Mouse (Mus musculus) MEL (cell line): ENCODE results near the gene Snrpd3. TPM values are rescaled to one million over a fixed set of nuclear protein-coding genes. Genes with fewer than 3 reads are reported as not detected.

Source experiments
- DNase-seq: peaks from one replicate; pipeline ENCODE4 v3.0.0; 2011; ENCODE audit warnings: low read depth, low spot score
- H3K27ac ChIP-seq: 2 replicates; pipeline ENCODE4 v1.5.1; 2012; ENCODE audit warnings: low read depth, mild to moderate bottlenecking, control low read depth, low read length, moderate library complexity; ENCODE audit not compliant: control insufficient read depth
- H3K27me3 ChIP-seq, 2 experiments: fragments of 150-350 bp in 1 of 2; sonication (generic) in 1 of 2; 2 replicates each; pipeline ENCODE4 v1.6.1; 2012; ENCODE audit warnings: low read length in 2 of 2, mild to moderate bottlenecking in 2 of 2, improper control_type of control experiment in 1 of 2, moderate library complexity in 1 of 2; ENCODE audit not compliant: insufficient read depth in 2 of 2, control insufficient read depth in 1 of 2
- H3K36me3 ChIP-seq, 2 experiments: 2 replicates each; pipeline ENCODE4 v1.6.1; 2012 to 2014; ENCODE audit warnings: low read length in 2 of 2, improper control_type of control experiment in 1 of 2, inconsistent platforms in 1 of 2, mild to moderate bottlenecking in 1 of 2; ENCODE audit not compliant: insufficient read depth in 2 of 2, control insufficient read depth in 1 of 2
- H3K4me1 ChIP-seq, 2 experiments: fragments of 150-350 bp in 1 of 2; sonication (generic) in 1 of 2; 2 replicates each; pipeline ENCODE4 v1.6.1; 2012; ENCODE audit warnings: low read length in 2 of 2, improper control_type of control experiment in 1 of 2, mild to moderate bottlenecking in 1 of 2; ENCODE audit not compliant: insufficient read depth in 2 of 2, control insufficient read depth in 1 of 2
- H3K4me3 ChIP-seq, 2 experiments: fragments of 150-350 bp in 1 of 2; sonication (generic) in 1 of 2; 2 replicates each; pipeline ENCODE4 v1.5.1; 2012; ENCODE audit warnings: low read depth in 2 of 2, low read length in 2 of 2, mild to moderate bottlenecking in 2 of 2, moderate library complexity in 2 of 2, control low read depth in 1 of 2, improper control_type of control experiment in 1 of 2; ENCODE audit not compliant: control insufficient read depth in 1 of 2, insufficient read depth in 1 of 2
- H3K79me2 ChIP-seq: 2 replicates; pipeline ENCODE4 v1.6.1; 2012; ENCODE audit warnings: mild to moderate bottlenecking, low read length, moderate library complexity; ENCODE audit not compliant: control insufficient read depth, poor library complexity, insufficient read depth
- H3K9ac ChIP-seq: 2 replicates; pipeline ENCODE4 v1.6.1; 2012; ENCODE audit warnings: low read depth, mild to moderate bottlenecking, control low read depth, low read length, moderate library complexity; ENCODE audit not compliant: control insufficient read depth, poor library complexity, severe bottlenecking
- H3K9me3 ChIP-seq: fragments of 150-350 bp; sonication (generic); replicated peaks from 2 replicates; pipeline ENCODE4 v1.6.1; 2012; ENCODE audit warnings: mild to moderate bottlenecking, low read length, improper control_type of control experiment, moderate library complexity; ENCODE audit not compliant: insufficient read depth
- BHLHE40 ChIP-seq: IDR thresholded peaks from 2 replicates; pipeline ENCODE4 v1.6.1; 2012; ENCODE audit warnings: low read depth, mild to moderate bottlenecking, inconsistent platforms, low read length, improper control_type of control experiment, borderline replicate concordance
- CTCF ChIP-seq, 3 experiments: IDR thresholded peaks in 2 of 3; conservative IDR thresholded peaks in 1 of 3; 2 replicates each; pipeline ENCODE4 v1.5.1; 2011 to 2012; ENCODE audit warnings: low read length in 3 of 3, low read depth in 2 of 3, mild to moderate bottlenecking in 2 of 3, improper control_type of control experiment in 1 of 3, inconsistent platforms in 1 of 3, mixed read lengths in 1 of 3, moderate library complexity in 1 of 3; ENCODE audit not compliant: control insufficient read depth in 1 of 3, insufficient read depth in 1 of 3, poor library complexity in 1 of 3, severe bottlenecking in 1 of 3
- E2F4 ChIP-seq: IDR thresholded peaks from 2 replicates; pipeline ENCODE4 v1.6.1; 2011; ENCODE audit warnings: low read depth, low read length, improper control_type of control experiment, borderline replicate concordance
- ELF1 ChIP-seq: IDR thresholded peaks from 2 replicates; pipeline ENCODE4 v1.6.1; 2014; ENCODE audit warnings: low read depth, mild to moderate bottlenecking, inconsistent platforms, low read length, improper control_type of control experiment, moderate library complexity
- EP300 ChIP-seq, 2 experiments: IDR thresholded peaks; 2 replicates each; pipeline ENCODE4 v1.6.1; 2011; ENCODE audit warnings: improper control_type of control experiment in 2 of 2, low read length in 2 of 2, low read depth in 1 of 2, mild to moderate bottlenecking in 1 of 2
- ETS1 ChIP-seq: IDR thresholded peaks from 2 replicates; pipeline ENCODE4 v1.6.1; 2012; ENCODE audit warnings: low read depth, mild to moderate bottlenecking, inconsistent platforms, low read length, improper control_type of control experiment, moderate library complexity
- JUND ChIP-seq: IDR thresholded peaks from 2 replicates; pipeline ENCODE4 v1.6.1; 2011; ENCODE audit warnings: low read depth, mild to moderate bottlenecking, improper control_type of control experiment, low read length
- KAT2A ChIP-seq: conservative IDR thresholded peaks from 2 replicates; pipeline ENCODE4 v1.6.1; 2012; ENCODE audit warnings: low read depth, low read length, improper control_type of control experiment, inconsistent platforms
- MAFK ChIP-seq: IDR thresholded peaks from 2 replicates; pipeline ENCODE4 v1.6.1; 2011; ENCODE audit warnings: low read depth, mild to moderate bottlenecking, low read length, improper control_type of control experiment, borderline replicate concordance
- MAX ChIP-seq: IDR thresholded peaks from 2 replicates; pipeline ENCODE4 v1.6.1; 2011; ENCODE audit warnings: low read length, improper control_type of control experiment
- MAZ ChIP-seq: IDR thresholded peaks from 2 replicates; pipeline ENCODE4 v1.6.1; 2012; ENCODE audit warnings: low read depth, mild to moderate bottlenecking, inconsistent platforms, low read length, improper control_type of control experiment
- MEF2A ChIP-seq: IDR thresholded peaks from 2 replicates; pipeline ENCODE4 v1.6.1; 2014; ENCODE audit warnings: low read depth, mild to moderate bottlenecking, inconsistent platforms, low read length, improper control_type of control experiment; ENCODE audit not compliant: poor library complexity, insufficient replicate concordance, severe bottlenecking; ENCODE audit errors: extremely low read depth
- MYC ChIP-seq: IDR thresholded peaks from 2 replicates; pipeline ENCODE4 v1.6.1; 2011; ENCODE audit warnings: low read depth, mild to moderate bottlenecking, low read length, improper control_type of control experiment, moderate library complexity
- NRF1 ChIP-seq: IDR thresholded peaks from 2 replicates; pipeline ENCODE4 v1.6.1; 2014; ENCODE audit warnings: low read depth, mild to moderate bottlenecking, inconsistent platforms, low read length, improper control_type of control experiment, moderate library complexity; ENCODE audit not compliant: poor library complexity, insufficient read depth, severe bottlenecking
- POLR2A ChIP-seq, 2 experiments: IDR thresholded peaks; 2 replicates each; pipeline ENCODE4 v1.6.1; 2011 to 2012; ENCODE audit warnings: low read length in 2 of 2, mild to moderate bottlenecking in 2 of 2, control low read depth in 1 of 2, improper control_type of control experiment in 1 of 2, low read depth in 1 of 2, moderate library complexity in 1 of 2; ENCODE audit not compliant: control insufficient read depth in 1 of 2, insufficient read depth in 1 of 2, poor library complexity in 1 of 2
- POLR2AphosphoS2 ChIP-seq: IDR thresholded peaks from 2 replicates; pipeline ENCODE4 v1.6.1; 2011; ENCODE audit warnings: low read length, improper control_type of control experiment
- POLR2AphosphoS5 ChIP-seq: IDR thresholded peaks from 2 replicates; pipeline ENCODE4 v1.6.1; 2012; ENCODE audit warnings: low read depth, borderline replicate concordance, mild to moderate bottlenecking, inconsistent platforms, low read length, moderate library complexity, mixed read lengths
- RAD21 ChIP-seq: IDR thresholded peaks from 2 replicates; pipeline ENCODE4 v1.6.1; 2011; ENCODE audit warnings: mild to moderate bottlenecking, low read depth, low read length, improper control_type of control experiment
- SIN3A ChIP-seq: IDR thresholded peaks from 2 replicates; pipeline ENCODE4 v1.6.1; 2012; ENCODE audit warnings: low read length, improper control_type of control experiment, inconsistent platforms
- SMC3 ChIP-seq: IDR thresholded peaks from 2 replicates; pipeline ENCODE4 v1.6.1; 2011; ENCODE audit warnings: low read depth, low read length, improper control_type of control experiment
- TBP ChIP-seq: IDR thresholded peaks from 2 replicates; pipeline ENCODE4 v1.8.0; 2011; ENCODE audit warnings: low read depth, low read length, improper control_type of control experiment
- TCF12 ChIP-seq: IDR thresholded peaks from 2 replicates; pipeline ENCODE4 v1.6.1; 2014; ENCODE audit warnings: low read depth, mild to moderate bottlenecking, inconsistent platforms, low read length, improper control_type of control experiment, moderate library complexity
- USF2 ChIP-seq, 2 experiments: IDR thresholded peaks; 2 replicates each; pipeline ENCODE4 v1.6.1; 2011 to 2012; ENCODE audit warnings: improper control_type of control experiment in 2 of 2, low read length in 2 of 2, borderline replicate concordance in 1 of 2, inconsistent platforms in 1 of 2, low read depth in 1 of 2, mild to moderate bottlenecking in 1 of 2; ENCODE audit not compliant: insufficient read depth in 1 of 2
- ZMIZ1 ChIP-seq: IDR thresholded peaks from 2 replicates; pipeline ENCODE4 v1.6.1; 2012; ENCODE audit warnings: low read depth, mild to moderate bottlenecking, inconsistent platforms, low read length, improper control_type of control experiment, moderate library complexity
- polyA plus RNA-seq, 2 experiments: library from polyadenylated mRNA; stranded (reverse) in 1 of 2; unstranded in 1 of 2; fragments of >175 nt in 1 of 2; fragments of >200 nt in 1 of 2; gene quantifications; 2 replicates each; pipeline versions ENCODE4 v1.2.1 to v1.2.4; 2012; ENCODE audit warnings: low replicate concordance in 2 of 2, low read depth in 1 of 2; ENCODE audit not compliant: insufficient read length in 2 of 2, insufficient read depth in 1 of 2, missing spikeins in 1 of 2
- total RNA-seq: library from RNA; depleted of rRNA; stranded (reverse); fragments of 300-350 nt; gene quantifications from 2 replicates; pipeline ENCODE4 v1.2.3, GENCODE M21; 2012

The Snrpd3 gene
- total and polyA plus RNA-seq, 3 experiments = 155 to 643 TPM; not detected in 1

GRCm38 (mm10) chr10:75534216-75534615, 16.9 kb downstream of the Snrpd3 start:
- Histone ChIP-seq H3K4me1 (no peaks in the 10 kb centered on the region), H3K36me3 (peaks cover 0 to 20% of the 10 kb centered on the region in 2 experiments; a peak in 2 of 4 replicates), H3K4me3 (no peak overlapping the region), H3K27me3 (no peaks in the 10 kb centered on the region), H3K27ac (no peak overlapping the region), H3K79me2 (peaks cover 14% of the 10 kb centered on the region), H3K9me3 (no peaks in the 10 kb centered on the region), H3K9ac (no peak overlapping the region)
- no peak for TF ChIP-seq RAD21
- no peak for TF ChIP-seq NRF1
- no peak for TF ChIP-seq POLR2A (IDR thresholded peaks at IDR 0.05; ENCODE audit: control insufficient read depth in 1 of 2, insufficient read depth in 1 of 2, low read depth in 1 of 2, low read length in 2 of 2, poor library complexity in 1 of 2)
- TF ChIP-seq TBP = no peak
- TF ChIP-seq MAFK = no peak
- TF ChIP-seq USF2 (IDR thresholded peaks at IDR 0.05; ENCODE audit: borderline replicate concordance in 1 of 2, insufficient read depth in 1 of 2, low read depth in 1 of 2, low read length in 2 of 2) = no peak
- no peak for TF ChIP-seq KAT2A
- no peak for TF ChIP-seq SMC3
- TF ChIP-seq TCF12 = no peak
- TF ChIP-seq SIN3A = no peak
- TF ChIP-seq POLR2AphosphoS5 = no peak
- TF ChIP-seq MAX = no peak
- TF ChIP-seq CTCF (IDR thresholded peaks at IDR 0.05 in 2 of 3, conservative IDR thresholded peaks at IDR 0.05 in 1 of 3; ENCODE audit: control insufficient read depth in 1 of 3, insufficient read depth in 1 of 3, low read depth in 2 of 3, low read length in 3 of 3, poor library complexity in 1 of 3, severe bottlenecking in 1 of 3) = no peak
- no peak for DNase-seq

GRCm38 (mm10) chr10:75534934-75535333, 17.6 kb downstream of the Snrpd3 start:
- Histone ChIP-seq H3K4me1 (no peaks in the 10 kb centered on the region), H3K36me3 (peaks cover 0 to 19% of the 10 kb centered on the region in 2 experiments; a peak in 2 of 4 replicates), H3K4me3 (no peak overlapping the region), H3K27me3 (no peaks in the 10 kb centered on the region), H3K27ac (no peak overlapping the region), H3K79me2 (peaks cover 10% of the 10 kb centered on the region), H3K9ac (no peak overlapping the region), H3K9me3 (no peaks in the 10 kb centered on the region)
- DNase-seq = no peak
- no peak for TF ChIP-seq POLR2AphosphoS5
- TF ChIP-seq JUND = no peak
- no peak for TF ChIP-seq POLR2A (IDR thresholded peaks at IDR 0.05; ENCODE audit: control insufficient read depth in 1 of 2, insufficient read depth in 1 of 2, low read depth in 1 of 2, low read length in 2 of 2, poor library complexity in 1 of 2)
- TF ChIP-seq E2F4 = no peak
- TF ChIP-seq TBP = no peak
- TF ChIP-seq ELF1 = no peak
- no peak for TF ChIP-seq SIN3A
- TF ChIP-seq EP300 (IDR thresholded peaks at IDR 0.05; ENCODE audit: low read depth in 1 of 2, low read length in 2 of 2) = no peak
- TF ChIP-seq MAZ = no peak
- no peak for TF ChIP-seq MEF2A
- TF ChIP-seq MYC = no peak
- TF ChIP-seq BHLHE40 = no peak
- TF ChIP-seq RAD21 = no peak
- no peak for TF ChIP-seq MAFK
- no peak for TF ChIP-seq POLR2AphosphoS2
- TF ChIP-seq TCF12 = no peak
- no peak for TF ChIP-seq ZMIZ1
- TF ChIP-seq ETS1 = no peak
